Mouse (Mus musculus) telencephalon, adult 2 months (tissue): Measurements from ENCODE around the gene Sult3a1.
A peak's percentile ranks its signal among the peaks of the same experiment; 100 is the strongest.
"Not testable (repeated sequence)": the region's sequence is repeated elsewhere in the genome, so short reads cannot be mapped to it uniquely, and the experiment has no call there.

Source experiments
- DNase-seq: peaks from one replicate; pipeline ENCODE4 v3.0.0-alpha.2; 2011; ENCODE audit warnings: low read depth, low spot score

The Sult3a1 gene

DNA sequence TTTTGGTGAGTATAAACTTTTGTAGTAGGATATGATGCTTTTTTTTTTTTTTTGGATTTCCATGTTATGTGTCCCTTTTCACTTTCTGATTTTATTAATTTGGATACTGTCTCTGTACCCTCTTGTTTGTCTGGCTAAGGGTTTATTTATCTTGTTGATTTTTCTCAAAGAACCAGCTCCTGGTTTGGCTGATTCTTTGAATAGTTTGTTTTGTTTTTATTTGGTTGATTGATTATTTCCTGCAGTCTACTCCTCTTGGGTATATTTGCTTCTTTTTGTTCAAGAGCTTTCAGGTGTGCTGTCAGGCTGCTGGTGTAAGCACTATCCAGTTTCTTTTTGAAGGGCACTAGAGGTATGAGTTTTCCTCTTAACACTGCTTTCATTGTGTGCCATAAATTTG, at the start of gene Sult3a1:
Sult3a1 (plus strand) TSS at position 301 of the 400 bp plus-strand sequence.
- no peak for DNase-seq

DNA sequence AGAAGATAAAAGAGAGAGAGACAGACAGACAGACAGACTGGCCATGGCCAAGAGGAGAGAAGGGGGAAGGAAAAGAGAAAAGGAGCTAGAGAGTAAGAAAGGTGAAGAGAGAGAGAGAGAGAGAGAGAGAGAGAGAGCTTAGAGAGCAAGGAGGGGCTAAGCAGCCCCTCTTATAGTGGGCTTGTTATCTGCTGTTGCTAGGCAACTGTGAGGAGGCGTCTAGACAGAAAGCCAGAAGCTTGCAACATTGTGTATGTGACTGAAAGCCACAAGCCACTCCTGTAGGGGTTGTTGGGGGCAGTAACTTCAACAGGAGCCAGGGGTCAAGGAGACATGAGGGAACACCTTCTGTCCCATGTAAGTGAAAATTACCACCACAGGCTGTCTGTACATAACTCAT, 45.7 kb upstream of the Sult3a1 start:
- DNase-seq = no peak

DNA sequence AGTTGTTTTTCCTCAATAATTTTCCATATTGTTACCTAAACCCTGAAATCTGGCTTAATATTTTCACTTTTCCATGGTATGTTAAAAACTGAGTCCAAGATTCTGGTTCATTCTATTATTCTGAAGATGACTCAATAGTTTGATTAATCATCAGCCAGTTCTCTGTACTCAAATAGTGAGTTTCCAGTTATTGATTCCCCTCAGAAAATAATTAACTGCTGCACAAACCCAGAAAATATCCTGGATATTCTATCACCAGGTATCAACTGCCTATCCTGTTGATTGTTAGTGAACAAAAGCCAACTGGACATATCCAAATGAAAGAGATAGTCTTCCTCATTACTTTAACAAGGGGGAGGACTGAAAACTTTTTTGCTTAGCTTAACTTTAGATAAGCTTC, 43.3 kb upstream of the Sult3a1 start:
- no peak for DNase-seq

DNA sequence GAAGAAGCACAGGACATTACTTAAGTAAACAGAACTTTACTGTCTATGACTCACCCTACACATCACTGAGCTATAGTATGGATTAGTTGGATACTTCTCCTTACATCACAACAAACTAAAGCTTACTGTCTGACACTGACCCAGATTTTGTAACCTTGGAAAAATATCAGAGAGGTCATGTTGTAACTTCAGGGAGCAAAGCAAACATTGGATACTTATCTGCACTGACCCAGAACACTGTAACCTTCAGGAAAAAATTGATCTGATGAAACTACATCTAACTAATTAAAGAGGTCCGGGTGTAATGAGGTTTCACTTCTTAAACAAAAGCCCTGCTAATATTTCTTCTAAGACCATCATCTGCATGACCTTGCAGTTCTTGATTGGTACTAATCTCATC, 40.6 kb upstream of the Sult3a1 start:
- DNase-seq = no peak

- no peak for DNase-seq
Observed at GRCm38 (mm10) chr10:33820892-33821291, 36.6 kb upstream of the Sult3a1 start.

DNA sequence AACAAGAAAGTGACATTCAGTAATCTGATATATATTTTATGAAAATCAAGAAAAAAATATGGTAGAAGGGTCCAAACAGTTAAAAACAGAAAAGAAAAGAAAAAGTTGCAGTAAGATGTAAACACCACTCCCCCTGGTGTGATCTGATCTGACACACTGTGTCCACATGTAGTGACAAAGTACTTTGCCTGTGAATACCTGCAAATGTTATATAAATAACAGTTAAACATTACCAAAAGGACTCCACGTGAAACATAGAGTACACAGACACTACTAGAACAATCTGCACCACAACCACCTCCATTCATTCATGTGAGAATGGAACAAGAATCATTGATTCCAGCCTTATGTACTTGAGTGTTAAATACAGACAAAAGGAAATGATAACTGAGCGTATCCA, 8.5 kb downstream of the Sult3a1 start:
- no peak for DNase-seq

DNA sequence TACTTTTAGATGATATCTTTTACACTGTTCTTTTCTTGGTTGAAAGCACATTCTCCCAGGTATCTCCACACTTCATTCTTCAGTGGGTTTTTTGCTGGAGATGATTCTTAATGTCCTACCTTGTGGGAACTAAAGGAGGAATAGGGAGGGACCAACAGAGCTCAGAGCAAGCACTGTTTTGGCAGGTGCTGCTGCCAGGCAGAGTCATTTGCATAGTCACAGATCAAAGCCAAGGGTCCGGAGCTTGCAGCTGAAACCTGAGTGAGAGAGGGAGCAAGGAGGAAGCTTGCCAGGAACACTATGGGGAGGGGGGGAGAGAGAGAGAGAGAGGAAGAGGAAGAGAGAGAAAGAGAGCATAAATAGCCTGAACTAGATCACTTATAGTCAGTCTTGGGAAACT, 12.9 kb downstream of the Sult3a1 start:
- no peak for DNase-seq

DNA sequence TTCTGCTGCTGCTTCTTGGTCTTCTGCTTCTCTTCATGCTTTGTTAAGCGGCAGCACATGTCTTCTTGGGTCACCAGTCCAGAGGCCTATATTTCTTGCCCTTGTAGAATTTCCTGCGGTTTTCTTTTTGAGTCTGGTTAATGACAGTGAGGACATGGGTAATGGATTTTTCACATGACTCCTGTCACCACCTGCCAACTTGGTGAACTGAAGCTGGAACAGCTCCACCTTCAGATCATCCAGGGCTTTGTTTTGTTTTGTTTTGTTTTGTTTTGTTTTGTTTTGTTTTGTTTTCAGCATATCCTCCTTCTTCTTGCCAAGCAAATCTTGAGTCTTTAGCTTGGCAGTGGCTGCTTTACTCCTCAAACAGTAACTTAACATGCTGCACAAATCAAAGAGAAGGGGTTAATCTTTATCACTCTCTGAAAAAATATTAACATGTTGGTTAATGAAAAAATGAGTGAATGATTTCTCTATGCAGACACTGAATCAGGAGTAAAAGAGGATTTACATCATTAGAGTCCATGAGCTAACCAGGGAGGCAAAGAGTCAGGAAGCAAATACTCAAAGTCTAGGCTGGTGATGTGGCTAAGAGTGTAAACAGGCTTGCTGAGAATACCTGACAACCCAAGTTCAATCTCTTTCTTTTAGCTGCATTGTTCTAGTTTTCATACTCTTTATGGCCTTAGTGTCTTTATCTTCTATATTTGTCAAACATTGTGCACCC, 15.3 kb downstream of the Sult3a1 start:
- DNase-seq = no peak

DNA sequence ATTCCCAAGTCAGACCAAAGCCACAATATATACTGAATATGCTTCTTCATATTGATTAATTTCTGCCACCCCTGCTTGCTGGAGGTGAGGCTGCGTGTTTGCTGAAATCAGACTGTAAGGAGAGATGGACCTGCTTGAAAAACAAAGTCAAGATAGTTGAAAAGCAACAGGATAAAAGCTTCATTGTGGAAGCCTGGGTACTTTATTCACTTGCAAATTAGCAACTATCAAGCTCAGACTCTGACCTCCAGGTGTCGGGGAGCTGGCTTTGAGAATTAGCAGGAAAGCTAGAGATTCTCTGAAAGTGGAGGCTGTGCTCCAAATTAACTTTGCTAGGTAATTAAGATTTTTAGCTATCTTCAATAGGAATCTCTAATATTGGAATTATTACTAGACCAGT, 24.9 kb downstream of the Sult3a1 start:
- DNase-seq = not testable (repeated sequence)

GRCm38 (mm10) chr10:33901520-33901919, 44.0 kb downstream of the Sult3a1 start:
- DNase-seq = not testable (repeated sequence)

- peak; percentile 66 for DNase-seq
Observed at GRCm38 (mm10) chr10:33904530-33905481, 47.3 kb downstream of the Sult3a1 start, which contains the start of gene Rsph4a. TSS of gene Rsph4a (plus strand) at chr10:33905111.

DNA sequence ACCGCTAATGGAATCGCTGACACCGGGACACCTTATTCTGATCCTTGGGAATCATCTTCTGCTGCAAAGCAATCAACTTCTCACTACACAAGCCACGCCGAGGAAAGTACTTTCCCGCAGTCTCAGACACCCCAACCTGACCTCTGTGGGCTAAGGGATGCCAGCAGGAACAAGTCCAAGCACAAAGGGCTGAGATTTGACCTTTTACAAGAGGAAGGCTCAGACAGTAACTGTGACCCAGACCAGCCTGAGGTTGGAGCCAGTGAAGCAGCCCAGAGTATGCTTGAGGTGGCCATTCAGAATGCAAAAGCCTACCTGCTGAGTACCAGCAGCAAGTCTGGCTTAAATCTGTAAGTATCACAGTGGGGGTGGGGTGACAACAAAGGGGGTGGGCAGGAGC, 48.0 kb downstream of the Sult3a1 start:
- DNase-seq = no peak
